Mouse (Mus musculus): Measurements from ENCODE around the gene Ddx27. TPM values are rescaled to one million over a fixed set of nuclear protein-coding genes. Genes with fewer than 3 reads are reported as not detected.
A peak's percentile ranks its signal among the peaks of the same experiment; 100 is the strongest.

The Ddx27 gene
- polyA plus RNA-seq, 1 experiment = 15.0 TPM

GRCm38 (mm10) chr2:167043400-167044121 lies 28.6 kb downstream of the Ddx27 start:
- Histone ChIP-seq H3K27ac (ENCODE audit: insufficient read depth, low read depth, low read length) (no peak overlapping the region), H3K27me3 (replicated peaks; ENCODE audit: control insufficient read depth, insufficient read depth, low read length) (no peaks in the 10 kb centered on the region), H3K4me3 (ENCODE audit: insufficient read depth, low read depth, low read length) (no peak overlapping the region), H3K4me1 (ENCODE audit: control insufficient read depth, insufficient read depth, low read length) (no peaks in the 10 kb centered on the region), H3K36me3 (ENCODE audit: control insufficient read depth, insufficient read depth, low read length) (peaks cover 21% of the 10 kb centered on the region)
- WGBS = 90% methylated on average over 12 of the region's 12 CpGs
- DNase-seq = no peak
- TF ChIP-seq CTCF (conservative IDR thresholded peaks at IDR 0.05; ENCODE audit: insufficient read depth, insufficient read length, low read depth, low read length) = no peak
- TF ChIP-seq POLR2A (IDR thresholded peaks at IDR 0.05; ENCODE audit: low read depth, low read length) = no peak

GRCm38 (mm10) chr2:167048223-167048622 lies 33.2 kb downstream of the Ddx27 start:
- no peak for DNase-seq
- 91% methylated on average over 10 of the region's 10 CpGs for WGBS
- no peak overlapping the region for H3K4me3 ChIP-seq (ENCODE audit: insufficient read depth, low read depth, low read length)
- H3K36me3 ChIP-seq (ENCODE audit: control insufficient read depth, insufficient read depth, low read length) = peaks cover 16% of the 10 kb centered on the region
- H3K27ac ChIP-seq (ENCODE audit: insufficient read depth, low read depth, low read length) = no peak overlapping the region
- H3K4me1 ChIP-seq (ENCODE audit: control insufficient read depth, insufficient read depth, low read length) = peaks cover 2% of the 10 kb centered on the region; the same call in 1 of the 2 replicates
- TF ChIP-seq POLR2A (IDR thresholded peaks at IDR 0.05; ENCODE audit: low read depth, low read length) = no peak
- TF ChIP-seq CTCF (conservative IDR thresholded peaks at IDR 0.05; ENCODE audit: insufficient read depth, insufficient read length, low read depth, low read length) = no peak
- H3K27me3 ChIP-seq (replicated peaks; ENCODE audit: control insufficient read depth, insufficient read depth, low read length) = no peaks in the 10 kb centered on the region

GRCm38 (mm10) chr2:167048698-167049358 lies 33.8 kb downstream of the Ddx27 start:
- Histone ChIP-seq H3K4me3 (ENCODE audit: insufficient read depth, low read depth, low read length) (no peak overlapping the region), H3K27ac (ENCODE audit: insufficient read depth, low read depth, low read length) (no peak overlapping the region), H3K36me3 (ENCODE audit: control insufficient read depth, insufficient read depth, low read length) (peaks cover 15% of the 10 kb centered on the region), H3K27me3 (replicated peaks; ENCODE audit: control insufficient read depth, insufficient read depth, low read length) (no peaks in the 10 kb centered on the region), H3K4me1 (ENCODE audit: control insufficient read depth, insufficient read depth, low read length) (peaks cover 2% of the 10 kb centered on the region; the same call in 1 of the 2 replicates)
- TF ChIP-seq CTCF (conservative IDR thresholded peaks at IDR 0.05; ENCODE audit: insufficient read depth, insufficient read length, low read depth, low read length) (no peak), POLR2A (IDR thresholded peaks at IDR 0.05; ENCODE audit: low read depth, low read length) (no peak)
- WGBS = 88% methylated on average over 8 of the region's 8 CpGs
- DNase-seq = no peak

- Histone ChIP-seq H3K36me3 (ENCODE audit: control insufficient read depth, insufficient read depth, low read length) (peaks cover 19% of the 10 kb centered on the region), H3K4me3 (ENCODE audit: insufficient read depth, low read depth, low read length) (no peak overlapping the region), H3K27me3 (replicated peaks; ENCODE audit: control insufficient read depth, insufficient read depth, low read length) (no peaks in the 10 kb centered on the region), H3K4me1 (ENCODE audit: control insufficient read depth, insufficient read depth, low read length) (peaks cover 17% of the 10 kb centered on the region; the same call in 1 of the 2 replicates), H3K27ac (ENCODE audit: insufficient read depth, low read depth, low read length) (no peak overlapping the region)
- DNase-seq = no peak
- TF ChIP-seq POLR2A (IDR thresholded peaks at IDR 0.05; ENCODE audit: low read depth, low read length) = no peak
- 32% methylated on average over 9 of the region's 9 CpGs for WGBS
Measured at GRCm38 (mm10) chr2:167053127-167053844, 38.3 kb downstream of the Ddx27 start.

GRCm38 (mm10) chr2:167055386-167055785 lies 40.4 kb downstream of the Ddx27 start:
- DNase-seq = peak; percentile 78
- no peaks in the 10 kb centered on the region for H3K27me3 ChIP-seq (replicated peaks; ENCODE audit: control insufficient read depth, insufficient read depth, low read length)
- 26% methylated on average over 15 of the region's 15 CpGs for WGBS
- H3K36me3 ChIP-seq (ENCODE audit: control insufficient read depth, insufficient read depth, low read length) = peaks cover 18% of the 10 kb centered on the region; the same call in 1 of the 2 replicates
- TF ChIP-seq POLR2A (IDR thresholded peaks at IDR 0.05; ENCODE audit: low read depth, low read length) = no peak
- TF ChIP-seq CTCF (conservative IDR thresholded peaks at IDR 0.05; ENCODE audit: insufficient read depth, insufficient read length, low read depth, low read length) = no peak
- no peak overlapping the region for H3K4me3 ChIP-seq (ENCODE audit: insufficient read depth, low read depth, low read length)
- H3K4me1 ChIP-seq (ENCODE audit: control insufficient read depth, insufficient read depth, low read length) = peaks cover 23% of the 10 kb centered on the region; the same call in 1 of the 2 replicates
- H3K27ac ChIP-seq (ENCODE audit: insufficient read depth, low read depth, low read length) = no peak overlapping the region

GRCm38 (mm10) chr2:167056210-167056941 lies 41.4 kb downstream of the Ddx27 start:
- no peak overlapping the region for H3K4me3 ChIP-seq (ENCODE audit: insufficient read depth, low read depth, low read length)
- no peak for DNase-seq
- whole genome bisulfite sequencing = 79% methylated on average over 15 of the region's 15 CpGs
- no peak for TF ChIP-seq POLR2A (IDR thresholded peaks at IDR 0.05; ENCODE audit: low read depth, low read length)
- TF ChIP-seq CTCF (conservative IDR thresholded peaks at IDR 0.05; ENCODE audit: insufficient read depth, insufficient read length, low read depth, low read length) = no peak
- peaks cover 26% of the 10 kb centered on the region for H3K4me1 ChIP-seq (ENCODE audit: control insufficient read depth, insufficient read depth, low read length)
- peak overlapping the region; percentile 37; the same call in 1 of the 2 replicates for H3K27ac ChIP-seq (ENCODE audit: insufficient read depth, low read depth, low read length)
- H3K27me3 ChIP-seq (replicated peaks; ENCODE audit: control insufficient read depth, insufficient read depth, low read length) = no peaks in the 10 kb centered on the region
- H3K36me3 ChIP-seq (ENCODE audit: control insufficient read depth, insufficient read depth, low read length) = peaks cover 18% of the 10 kb centered on the region; the same call in 1 of the 2 replicates

All from kidney, adult 2 months (tissue).